Mouse (Mus musculus) R1 (cell line): ENCODE measurements around the gene Hmga1.
A peak's percentile ranks its signal among the peaks of the same experiment; 100 is the strongest.

Experiments used
- DNase-seq: peaks from one replicate; pipeline ENCODE4 v3.0.0-alpha.2; 2018; ENCODE audit warnings: low read depth, low spot score

Gene Hmga1

DNA sequence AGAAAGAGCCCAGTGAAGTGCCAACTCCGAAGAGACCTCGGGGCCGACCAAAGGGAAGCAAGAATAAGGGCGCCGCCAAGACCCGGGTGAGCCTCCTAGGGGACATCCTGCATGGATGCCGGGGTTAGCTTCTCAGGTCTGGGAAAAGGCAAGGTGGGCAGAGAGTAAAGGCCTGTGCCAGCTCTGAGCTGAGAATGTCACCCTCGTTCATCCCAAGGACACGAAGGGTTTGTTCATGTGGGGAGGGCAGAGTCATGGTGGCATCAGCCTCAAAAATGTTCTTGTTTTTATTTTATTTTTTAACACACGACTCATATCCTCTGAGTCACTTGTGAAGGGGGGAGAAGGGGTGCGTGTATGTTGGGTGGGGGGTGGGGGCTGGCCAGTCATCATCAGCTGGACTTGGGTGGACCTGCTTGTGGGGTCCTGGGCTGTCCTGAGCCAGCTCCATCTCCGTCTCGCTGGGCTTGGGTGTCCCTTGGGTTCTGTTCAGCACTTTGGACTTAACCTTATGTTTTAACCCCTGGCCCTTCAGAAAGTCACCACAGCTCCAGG is 4.7 kb downstream of the Hmga1 start:
- DNase-seq: no peak

DNA sequence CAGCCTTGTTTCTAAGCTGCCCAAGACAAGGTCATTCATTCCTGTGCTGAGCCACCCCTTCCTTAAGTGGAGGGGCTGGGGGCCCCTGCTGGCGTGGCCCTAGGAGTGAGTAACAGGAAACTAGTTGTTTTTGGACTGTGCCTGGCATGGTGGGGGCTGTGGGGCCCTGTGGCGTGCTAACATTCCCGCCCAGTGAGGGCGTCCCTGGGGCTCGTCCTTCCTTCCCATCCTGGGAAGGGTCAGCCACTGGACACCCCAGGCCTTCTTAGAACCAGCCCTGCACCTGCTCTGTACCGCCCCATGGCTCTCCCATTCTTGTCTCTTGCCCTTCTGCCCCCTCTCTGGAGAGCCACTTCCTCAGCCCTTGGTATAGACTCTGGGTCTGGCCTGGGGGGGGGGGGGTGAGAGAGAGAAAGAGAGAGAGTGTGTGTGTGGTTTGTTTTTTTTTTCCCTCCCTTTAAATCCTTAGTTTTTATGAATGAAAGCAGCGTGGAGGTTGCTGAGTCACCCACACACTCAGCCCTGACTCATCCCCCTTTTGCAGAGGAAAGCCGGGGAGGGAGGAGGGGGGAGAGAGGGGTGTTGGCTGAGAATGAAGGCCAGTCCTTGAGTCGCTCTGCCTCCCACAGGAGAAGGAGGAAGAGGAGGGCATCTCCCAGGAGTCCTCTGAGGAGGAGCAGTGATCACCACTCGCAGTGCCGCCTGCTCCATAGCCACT is 5.7 kb downstream of the Hmga1 start:
- DNase-seq: peak; percentile 61

DNA sequence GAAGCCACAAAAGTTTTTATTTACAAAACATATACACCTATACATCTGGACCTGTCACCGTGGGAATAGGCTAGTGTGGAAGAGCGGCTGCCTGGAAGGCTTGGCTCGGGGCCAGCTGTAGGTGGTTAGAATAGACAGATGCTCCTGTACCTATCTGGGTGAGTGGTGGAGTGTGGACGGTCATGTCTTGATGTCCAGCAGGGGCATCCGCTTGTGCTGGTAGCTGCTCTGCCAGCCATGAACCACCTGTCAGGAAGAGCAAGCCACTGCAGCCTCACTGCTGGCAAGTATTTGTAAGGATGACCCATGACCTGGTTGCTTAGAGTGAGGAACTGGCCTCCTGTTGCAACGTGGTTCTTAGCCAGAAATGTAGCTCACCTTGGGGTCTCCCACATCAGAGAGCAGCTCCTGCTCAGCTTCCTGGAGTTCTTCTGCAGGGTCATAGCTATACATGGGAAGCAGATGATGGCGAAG is 7.5 kb downstream of the Hmga1 start:
- DNase-seq: no peak

DNA sequence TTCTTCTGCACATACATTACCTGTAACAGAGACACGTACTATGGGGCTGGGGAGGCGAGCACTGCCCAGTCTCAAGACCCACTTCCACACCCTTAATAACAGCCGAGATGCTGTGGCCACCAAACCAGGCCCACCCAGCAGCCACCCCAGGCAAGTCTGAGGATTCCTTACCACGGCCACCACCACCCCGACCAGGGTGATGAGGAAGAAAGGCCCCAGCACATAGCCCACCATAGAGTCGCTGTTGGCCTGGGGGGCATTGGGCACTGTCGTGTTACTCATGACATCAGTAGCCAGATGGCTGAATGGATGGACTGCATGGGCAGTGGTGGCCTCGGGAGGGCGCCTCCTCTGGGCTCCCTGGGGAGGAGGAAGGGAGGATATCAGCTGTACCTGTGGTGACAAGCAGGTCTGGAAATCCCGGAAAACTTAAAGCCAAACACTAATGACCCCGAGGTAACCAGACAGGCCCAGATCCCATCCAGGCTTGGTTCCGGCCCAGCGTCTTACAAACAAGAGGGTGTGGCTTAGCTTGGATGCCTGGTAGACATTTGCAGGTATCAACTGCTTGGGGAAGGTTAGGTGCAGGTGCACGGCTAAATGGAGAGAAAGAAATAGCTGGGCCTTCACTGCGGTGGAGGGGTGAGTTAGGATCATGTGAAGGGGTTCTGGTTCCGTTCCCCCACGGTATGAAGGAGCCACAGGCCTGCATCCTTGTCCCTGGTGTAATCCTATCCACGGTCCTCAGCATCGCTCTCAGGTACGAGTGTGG is 8.3 kb downstream of the Hmga1 start:
- peak; percentile 64 for DNase-seq

DNA sequence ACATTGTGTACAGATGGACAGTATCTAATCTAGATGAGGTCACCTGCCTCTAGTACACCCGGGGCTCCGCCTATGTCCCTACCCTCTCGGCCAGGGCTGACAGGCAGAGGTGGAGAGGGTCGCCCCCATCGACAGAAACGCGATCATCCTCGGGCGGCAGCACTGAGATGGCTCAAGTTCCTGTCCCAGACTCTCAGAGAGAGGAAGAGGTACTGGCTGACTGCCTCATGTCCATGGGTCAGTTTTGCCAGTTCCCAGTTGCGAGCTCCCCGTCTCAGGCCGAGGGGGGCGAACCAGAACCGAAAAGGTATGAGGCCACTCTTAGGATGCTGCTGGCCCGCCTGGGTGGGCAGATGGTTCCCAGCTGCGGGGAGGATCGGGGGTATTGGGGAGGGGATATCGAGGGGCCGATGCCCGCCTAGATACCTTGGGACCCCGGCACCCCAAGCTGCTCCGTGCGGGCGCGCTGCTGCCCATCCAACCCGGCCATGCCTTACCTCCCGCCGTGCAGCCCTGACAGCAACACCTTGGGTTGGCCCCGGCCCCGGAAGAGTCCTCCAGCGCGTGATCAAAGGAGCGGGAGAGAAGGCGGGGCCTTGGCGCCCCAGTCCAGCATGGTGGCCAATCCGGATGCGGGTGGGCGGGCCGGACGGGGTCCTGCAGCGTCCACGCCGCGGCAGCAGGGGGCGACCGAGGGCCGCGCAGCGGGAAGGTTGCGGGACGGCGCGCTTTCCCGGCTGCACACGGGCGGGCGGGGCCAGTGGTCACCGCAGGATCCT is 9.1 kb downstream of the Hmga1 start, which contains the start of gene AI413582:
AI413582 (minus strand) TSS at position 594 of the 779 bp plus-strand sequence.
- peak; percentile 94 for DNase-seq

DNA sequence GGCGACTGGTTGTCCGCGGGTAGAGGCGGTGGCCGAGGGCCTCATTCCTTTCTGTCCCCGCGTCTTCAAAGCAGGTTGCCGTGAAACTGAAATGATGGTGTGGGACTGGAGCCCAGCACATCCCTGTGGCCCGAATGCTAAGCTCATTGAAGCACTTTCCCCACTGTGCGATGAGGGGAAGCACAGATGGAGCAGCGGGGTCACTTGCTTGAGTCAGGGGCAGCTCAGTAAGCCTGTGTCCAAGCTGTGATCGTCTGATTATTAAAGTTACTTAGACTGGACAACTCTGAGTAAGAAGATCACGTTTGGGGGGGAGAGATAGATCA is 9.6 kb downstream of the Hmga1 start:
- DNase-seq: no peak

DNA sequence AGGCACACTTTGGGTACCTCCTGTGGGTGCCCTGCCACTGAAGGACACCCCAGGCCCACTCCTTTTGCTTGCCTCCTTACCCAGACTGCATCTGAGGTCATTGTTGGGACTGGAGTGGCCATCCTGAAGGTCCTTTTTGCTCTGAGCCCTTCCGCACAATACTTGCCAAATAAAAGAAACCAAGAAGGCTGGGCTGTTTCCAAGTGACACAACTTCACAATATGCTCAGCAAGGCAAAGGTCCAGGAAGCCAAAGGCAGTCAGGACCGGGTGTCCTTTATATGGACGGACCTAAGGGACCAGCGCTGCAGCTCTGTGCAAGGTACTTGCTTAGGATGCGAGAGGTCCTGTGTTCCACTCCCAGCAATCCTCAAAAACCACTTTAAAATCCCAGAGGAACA is 11.9 kb downstream of the Hmga1 start:
- DNase-seq: no peak

DNA sequence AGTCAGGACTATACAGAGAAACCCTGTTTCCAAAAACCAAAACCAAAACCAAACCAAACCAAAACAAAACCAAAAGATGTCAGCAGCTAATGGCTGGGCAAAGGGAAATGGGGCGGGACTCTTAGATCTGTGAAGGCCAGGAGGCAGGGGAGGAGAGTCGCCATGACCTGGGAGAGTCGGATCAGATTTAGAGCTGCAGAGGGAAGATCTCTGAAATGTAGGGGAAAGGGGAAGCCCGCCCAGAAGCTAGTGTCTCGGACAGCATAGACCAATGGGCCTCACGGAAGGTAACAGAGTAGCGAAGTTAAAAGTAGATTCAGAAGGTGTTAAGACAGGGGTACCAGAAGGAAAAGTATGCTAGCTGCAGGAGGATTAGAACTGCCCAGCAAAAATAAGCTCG is 15.0 kb downstream of the Hmga1 start:
- DNase-seq: no peak

DNA sequence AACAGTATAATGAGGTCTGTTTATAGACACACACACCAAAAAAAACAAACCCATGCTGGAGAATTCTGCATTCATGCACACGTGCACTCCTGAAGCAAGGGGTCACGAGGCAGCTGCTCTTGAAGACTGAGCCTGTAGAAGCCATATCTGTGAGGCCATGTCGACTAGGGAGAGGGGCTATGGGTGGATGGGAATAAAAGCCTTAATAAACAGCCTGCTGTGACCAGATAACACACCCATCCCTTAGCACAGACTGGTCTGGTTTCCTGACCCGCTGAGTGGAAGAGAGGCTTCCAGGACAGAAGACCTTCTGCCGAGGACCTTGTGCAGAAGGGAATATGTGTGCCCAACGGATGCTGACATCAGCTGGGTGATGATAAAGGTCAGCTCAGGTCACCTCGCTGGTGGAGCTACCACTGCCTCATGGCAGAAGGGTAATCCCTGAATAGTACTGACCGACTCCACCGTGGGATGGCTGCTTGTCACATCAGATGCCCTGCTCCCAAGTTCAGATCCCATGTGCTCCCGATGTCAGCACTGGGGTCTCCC is 17.5 kb downstream of the Hmga1 start:
- DNase-seq: no peak

DNA sequence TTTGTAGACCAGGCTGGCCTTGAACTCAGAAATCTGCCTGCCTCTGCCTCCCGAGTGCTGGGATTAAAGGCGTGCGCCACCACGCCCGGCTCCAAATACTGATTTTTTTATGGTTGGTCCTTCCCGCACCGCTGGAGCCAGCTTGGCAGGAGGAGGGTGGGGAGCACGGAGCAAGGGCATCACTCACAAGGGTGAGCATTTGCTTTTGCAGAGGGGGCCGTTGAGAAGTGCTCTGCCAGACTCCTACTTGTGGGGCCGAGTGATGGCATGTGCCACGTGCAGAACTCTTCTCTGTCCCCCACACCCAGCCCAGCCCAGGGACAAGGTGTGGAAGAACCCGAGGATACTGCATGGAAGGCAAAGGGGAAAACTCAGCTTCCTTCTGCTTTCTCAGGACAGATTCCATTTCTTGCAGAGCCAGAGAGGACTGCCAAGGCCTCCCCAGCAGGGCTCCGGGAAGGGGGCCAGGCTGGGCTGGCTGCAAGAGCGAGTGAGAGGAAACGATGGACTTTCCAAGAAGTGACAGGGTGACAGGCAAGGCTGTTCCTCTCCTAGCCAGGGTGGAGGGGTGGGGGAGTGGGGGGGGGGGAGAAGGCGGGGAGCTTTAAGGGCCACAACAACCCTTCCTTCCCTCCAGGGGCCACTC is 18.3 kb downstream of the Hmga1 start:
- no peak for DNase-seq

DNA sequence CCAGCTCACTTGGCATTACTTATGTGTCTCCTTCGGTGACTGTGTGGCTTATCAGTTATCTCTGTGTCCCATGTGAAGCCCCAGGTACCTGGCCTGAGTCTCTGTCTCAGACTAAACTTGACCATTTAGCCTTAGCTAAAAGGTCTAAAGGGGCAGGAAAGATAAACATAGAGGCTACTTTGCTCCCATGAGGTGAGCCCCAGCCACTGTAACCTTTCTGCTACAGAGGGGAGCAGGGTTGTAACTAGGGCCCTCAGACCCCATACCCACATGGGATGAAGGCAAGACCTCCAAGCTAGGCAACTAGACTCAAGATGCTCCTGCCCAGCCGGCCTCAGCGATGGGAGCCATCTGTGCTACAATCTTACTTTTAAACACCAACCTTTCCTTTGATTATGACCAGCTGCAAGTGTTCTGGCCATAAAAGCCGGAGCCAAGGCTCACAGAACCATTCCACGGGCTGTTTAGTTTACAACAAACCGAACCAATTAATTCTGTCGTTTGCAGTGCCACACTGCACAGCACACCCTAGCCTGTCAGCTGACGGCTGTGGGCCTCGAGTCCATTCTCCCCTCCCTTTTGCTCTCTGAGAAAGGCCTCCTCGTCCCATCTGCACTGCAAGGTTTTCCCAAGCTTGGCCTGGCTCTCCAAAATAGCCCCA is 18.9 kb downstream of the Hmga1 start:
- no peak for DNase-seq

DNA sequence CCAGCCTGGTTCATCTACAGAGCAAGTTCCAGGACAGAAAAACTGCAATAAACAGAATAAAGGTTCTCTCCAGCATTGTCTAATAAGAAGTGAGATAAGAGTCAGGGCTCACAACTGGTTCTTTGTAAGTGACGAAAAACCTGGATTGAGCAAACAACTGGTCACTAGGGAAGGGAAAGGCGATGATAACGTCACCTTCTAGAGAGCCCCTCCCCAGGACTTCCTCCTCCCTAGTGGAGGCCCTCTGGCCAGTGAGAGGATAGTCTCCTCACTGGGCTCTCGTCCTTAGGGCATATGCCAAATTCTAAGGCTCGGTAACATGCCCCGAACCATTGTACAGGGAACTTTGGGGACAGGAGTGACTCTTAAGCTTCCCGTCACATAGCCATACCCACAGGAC is 19.8 kb downstream of the Hmga1 start:
- DNase-seq: no peak

DNA sequence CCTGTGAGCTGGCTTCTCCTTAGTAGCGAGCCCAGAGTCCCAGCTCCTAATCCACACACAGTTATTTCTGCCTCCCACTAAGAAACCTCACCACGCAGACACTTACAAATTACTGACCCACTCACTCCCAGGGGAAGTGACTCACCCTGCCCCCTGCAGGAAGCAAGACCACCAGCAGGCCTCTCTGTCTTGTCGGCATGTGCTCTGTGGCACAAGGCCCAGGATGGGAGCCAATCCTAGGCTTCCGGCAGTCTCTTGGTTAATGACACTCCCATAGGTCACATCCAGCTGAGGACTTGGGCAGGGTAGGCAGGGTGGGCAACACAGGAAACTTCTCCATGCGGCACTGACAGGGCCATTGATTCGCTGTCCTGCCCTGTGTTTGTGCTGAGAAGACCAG is 21.2 kb downstream of the Hmga1 start:
- DNase-seq: peak; percentile 73

DNA sequence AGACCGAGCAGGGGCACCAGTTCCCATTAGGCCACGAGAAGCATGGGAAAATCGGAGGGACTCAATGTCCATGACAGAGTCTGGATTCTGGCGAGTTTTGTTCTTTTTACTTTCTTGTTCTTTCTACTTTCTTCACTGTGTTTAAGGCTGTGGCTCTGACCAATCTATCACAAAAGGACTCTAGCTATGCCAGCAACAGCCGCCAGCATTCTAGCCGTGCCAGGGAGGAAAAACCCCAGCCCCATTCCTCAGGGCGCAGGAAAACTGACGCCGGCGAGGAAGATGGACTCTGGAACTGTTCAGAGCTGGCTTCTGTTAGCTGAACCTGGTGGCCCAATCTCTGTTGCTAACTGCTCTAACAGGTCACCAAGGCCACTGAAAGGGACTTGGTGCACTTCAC is 22.2 kb downstream of the Hmga1 start:
- DNase-seq: no peak

DNA sequence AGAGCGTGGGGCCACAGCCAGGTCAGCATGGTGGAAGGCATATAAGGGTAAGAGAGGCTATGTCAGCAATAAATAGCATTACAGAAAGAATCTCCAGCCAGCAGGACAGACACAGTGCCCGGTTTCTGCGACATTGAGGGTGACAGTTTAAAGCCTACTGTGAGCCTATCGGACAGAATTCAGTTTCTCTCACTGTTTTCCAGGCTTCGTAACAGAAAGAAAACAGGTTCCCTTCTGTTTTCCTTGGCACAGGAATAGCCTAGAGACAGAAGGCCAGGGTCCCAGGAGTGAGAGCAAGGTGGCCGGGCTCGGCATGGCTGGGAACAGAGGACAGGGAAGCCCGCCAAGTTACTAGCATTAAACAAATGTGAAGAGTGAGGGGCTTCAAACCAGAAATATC is 23.5 kb downstream of the Hmga1 start:
- DNase-seq: no peak

DNA sequence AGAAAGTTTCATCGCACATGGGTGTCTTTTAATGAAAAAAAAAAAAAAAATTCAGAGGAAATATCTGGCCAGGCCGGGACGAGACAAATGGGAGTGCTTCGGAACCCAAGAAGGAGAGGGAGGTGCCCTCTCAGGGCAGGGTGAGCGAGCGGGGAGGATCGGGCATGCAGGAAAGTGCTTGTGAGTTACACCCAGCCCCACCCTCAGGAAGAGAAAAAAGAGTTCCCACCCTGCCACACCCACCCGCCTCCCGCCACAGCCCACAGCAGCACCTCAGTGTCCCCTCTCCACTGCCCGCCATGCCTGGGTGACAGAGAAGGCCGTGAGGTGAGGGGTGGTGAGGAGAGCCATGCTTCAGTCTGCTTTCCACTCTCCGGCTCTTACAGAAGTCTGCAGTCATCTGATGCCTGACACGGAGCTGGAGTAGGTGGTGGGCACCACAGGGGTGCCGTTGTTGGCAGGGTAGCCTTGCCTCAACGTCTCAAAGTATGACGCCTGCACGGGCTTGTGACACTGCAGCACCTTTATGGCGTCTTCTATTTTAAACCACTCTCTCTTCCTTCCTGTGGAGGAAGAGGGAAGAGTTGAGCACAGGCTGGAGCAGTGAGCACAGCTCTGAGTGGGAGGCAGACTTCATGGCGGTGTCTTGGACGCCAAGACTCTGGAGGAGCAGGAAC is 24.2 kb downstream of the Hmga1 start:
- no peak for DNase-seq

DNA sequence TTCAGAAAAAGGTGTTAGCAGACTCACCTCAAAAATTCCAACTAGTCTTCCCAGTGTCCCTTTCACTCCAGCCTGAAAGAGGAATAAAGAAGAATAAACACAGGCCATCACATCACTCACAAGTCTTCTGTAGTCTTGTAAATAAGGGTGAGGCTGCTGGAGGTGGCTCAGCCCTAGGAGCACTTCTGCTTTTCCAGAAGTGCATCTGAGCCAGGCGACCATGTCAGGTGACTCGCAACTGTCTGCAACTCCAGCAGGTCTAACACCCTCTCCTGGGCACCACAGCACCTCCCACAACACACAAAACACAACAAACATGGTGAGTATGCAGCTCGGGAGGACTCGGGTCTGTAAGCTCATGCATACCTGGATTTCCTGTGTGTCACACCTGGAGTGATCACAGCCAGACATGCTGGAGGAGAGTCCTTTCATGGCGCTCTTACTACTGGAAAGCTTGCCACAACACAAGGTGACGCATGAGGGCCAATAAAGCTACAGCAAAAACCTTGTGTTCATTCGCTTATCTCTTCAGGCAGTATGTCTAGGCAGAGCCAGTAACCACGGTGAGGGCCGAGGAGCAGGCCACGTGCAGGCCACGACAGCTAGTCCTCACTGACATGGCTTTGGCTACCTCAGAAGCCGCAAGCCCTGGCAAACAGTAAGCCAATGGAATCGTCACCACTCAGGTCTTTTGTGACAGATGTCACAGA is 27.0 kb downstream of the Hmga1 start:
- DNase-seq: no peak

DNA sequence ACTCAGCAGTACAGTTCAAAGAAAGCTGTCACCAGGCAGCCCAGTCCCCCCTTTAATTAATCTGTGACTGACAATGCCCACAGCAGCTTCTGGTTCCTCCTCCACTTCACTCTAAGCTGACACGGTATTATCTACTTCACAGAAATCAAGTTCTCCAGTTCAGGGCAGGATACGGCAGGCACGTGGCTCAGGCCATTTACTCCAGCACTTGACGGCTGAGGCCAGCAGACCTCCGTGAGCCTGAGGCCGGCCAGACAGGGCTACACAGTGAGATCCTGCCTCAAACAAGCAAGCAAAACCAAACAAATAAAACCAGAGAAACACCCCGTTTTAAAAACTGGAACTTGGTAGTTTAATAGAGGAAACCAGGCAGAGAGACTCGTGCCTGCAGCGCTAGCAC is 30.4 kb downstream of the Hmga1 start:
- no peak for DNase-seq

DNA sequence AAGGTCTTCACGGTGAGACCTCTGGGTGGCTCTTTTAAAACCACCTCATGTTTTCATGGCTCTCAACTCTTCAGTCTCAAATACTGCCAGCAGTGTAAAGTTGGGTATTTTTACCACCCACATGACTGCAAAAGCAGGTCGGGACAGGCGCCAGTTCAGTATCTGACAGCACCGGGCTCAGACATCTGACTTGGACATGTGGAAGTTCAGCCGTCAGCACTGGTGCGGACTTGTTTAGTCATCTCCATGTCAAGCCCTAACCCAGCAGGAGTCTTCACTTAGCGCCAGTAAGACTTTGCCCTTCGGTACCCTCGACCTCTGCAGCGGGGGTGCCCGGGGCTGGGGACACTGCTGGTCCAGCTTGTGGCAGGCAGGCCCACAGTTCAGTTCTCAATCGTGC is 31.0 kb downstream of the Hmga1 start:
- DNase-seq: no peak

DNA sequence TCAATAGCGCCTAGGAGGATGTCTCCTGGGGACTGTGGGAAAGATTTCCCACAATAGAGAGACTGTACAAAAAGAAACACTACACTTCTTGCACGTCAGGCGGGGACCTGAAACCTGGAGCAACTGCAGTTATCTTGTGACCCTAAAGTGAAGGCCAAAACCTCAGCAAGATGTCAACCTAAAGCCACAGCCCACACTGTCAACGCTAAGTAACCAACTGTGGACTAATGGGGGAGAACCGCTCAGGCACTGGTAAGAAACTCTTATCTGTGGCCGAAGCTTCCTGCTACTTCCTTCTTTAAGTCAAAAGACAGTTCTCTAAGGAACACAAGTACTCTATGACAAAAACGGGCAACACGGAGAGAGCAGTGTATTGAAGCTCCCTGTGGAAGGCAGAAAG is 31.9 kb downstream of the Hmga1 start:
- DNase-seq: no peak
